Mouse (Mus musculus) adrenal gland (tissue): ENCODE results near the gene Tmem232.
"Not testable (repeated sequence)": the region's sequence is repeated elsewhere in the genome, so short reads cannot be mapped to it uniquely, and the experiment has no call there.

Experiments
- intact Hi-C: fragments of 180-260 bp; cut with DNase I; formaldehyde crosslinking; loops from one replicate; pipeline ENCODE4 v1.15.1; 2025

Gene Tmem232

DNA sequence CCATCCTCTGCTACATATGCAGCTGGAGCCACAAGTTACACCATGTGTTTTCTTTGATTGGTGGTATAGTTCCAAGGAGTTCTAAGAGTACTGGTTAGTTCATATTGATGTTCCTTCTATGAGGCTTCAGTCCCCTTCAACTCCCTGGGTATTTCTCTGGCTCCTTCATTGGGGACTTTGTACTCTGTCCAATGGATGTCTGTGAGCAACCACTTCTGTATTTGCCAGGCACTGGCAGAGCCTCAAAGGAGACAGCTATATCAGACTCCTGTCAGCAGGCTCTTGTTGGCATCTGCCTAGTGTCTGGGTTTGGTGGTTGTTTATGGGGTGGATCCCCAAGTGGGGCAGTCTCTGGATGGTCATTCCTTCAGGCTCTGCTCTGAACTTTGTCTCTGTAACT lies 8.2 kb downstream of the Tmem232 start:
- intact Hi-C loops, result not testable (repeated sequence)

DNA sequence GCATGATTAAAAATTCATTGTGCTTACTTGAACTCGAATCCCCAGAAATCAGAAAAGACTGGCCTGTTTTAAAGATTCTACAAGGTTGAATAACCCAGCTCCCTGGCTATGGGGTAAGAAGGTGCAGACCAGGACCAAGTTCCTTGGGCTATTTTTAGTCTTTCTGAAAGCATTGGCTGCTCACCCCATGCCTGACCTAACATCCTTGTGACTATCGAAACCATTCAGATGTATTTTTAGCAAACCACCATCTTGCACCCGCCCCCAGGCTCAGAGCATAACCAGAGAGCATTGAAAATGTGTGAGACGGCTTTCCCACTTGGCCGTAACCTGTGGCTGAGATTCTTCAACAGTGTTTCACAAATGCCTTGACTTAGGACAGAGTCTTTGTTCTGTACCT lies 13.1 kb downstream of the Tmem232 start:
- intact Hi-C loops, result no loop called here

DNA sequence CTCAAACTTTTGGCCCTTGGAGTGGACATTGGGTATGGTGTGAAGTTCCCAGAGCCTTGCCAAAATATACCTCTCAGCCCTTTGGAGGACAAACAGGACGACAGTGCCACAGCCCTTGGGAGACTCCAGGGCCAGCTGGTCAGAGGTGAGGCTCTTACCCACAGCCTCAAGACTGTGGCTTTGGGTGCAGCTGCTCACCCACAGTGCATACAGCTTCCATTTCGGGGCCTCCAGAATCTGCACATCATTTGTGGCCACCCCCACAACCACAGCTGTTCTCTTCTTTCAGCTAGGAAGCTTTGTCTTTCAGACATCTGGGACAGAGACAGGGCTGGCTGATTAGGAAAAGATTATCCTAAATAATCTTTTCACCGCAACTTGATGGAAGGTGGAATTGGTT lies 27.1 kb downstream of the Tmem232 start:
- intact Hi-C loops, result no loop called here

DNA sequence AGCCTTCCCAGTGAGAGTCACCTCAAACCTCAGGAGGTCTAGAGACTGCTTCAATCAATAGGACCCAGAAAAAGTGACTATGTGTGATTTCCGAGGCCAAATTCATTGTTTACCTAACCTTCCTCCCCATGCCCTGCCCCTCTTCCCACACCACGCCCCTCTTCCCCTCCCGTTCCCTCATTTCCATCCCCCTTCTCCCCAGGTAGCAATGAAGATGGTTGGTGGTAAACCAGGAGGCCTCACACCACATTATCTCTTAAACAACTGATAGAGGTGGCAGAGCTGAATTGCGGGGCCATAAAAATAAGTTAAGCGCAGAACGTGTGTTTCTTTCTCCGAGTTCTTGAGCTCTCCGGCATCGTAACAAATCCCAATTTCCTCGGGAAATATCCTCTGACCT lies 55.9 kb downstream of the Tmem232 start:
- intact Hi-C loops, result no loop called here

DNA sequence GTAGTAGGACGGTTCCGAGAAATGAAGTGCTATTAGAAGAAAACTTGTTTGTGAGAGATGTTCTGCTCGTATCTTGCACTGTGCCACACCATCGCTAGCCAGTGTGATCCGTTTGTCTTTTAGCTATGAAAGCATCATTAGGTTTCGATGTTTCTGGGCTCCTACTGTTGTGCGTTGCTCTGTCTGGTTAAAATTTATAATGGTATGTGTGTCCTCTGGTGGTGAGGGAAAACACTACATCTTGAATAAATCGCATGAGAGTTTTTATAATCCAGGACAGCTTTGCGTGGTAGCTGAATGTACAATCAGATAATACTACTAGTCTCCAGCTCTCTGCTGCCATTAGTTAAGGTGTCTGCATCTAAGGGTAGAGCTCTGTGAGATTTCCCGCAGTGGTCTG lies 63.8 kb downstream of the Tmem232 start:
- intact Hi-C loops, result no loop called here

DNA sequence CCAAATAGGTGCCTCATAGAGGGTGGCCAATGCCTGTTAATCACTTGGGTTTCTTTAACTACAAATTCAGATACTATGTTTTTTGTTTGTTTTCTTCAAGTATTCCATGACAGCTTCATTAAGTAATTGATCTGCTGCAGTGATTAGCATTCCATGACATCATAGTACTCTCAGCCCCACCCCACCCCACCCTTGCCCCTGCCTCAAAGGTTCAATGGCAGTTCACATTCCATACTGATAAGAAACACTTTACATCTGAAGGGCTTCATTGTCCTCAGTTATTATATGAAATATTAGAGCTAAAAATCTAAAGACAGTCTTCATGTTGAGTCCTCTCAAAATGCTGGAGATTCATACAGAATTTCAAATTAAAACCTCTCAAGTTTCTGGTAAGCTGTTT lies 89.8 kb downstream of the Tmem232 start:
- intact Hi-C loops, result no loop called here

DNA sequence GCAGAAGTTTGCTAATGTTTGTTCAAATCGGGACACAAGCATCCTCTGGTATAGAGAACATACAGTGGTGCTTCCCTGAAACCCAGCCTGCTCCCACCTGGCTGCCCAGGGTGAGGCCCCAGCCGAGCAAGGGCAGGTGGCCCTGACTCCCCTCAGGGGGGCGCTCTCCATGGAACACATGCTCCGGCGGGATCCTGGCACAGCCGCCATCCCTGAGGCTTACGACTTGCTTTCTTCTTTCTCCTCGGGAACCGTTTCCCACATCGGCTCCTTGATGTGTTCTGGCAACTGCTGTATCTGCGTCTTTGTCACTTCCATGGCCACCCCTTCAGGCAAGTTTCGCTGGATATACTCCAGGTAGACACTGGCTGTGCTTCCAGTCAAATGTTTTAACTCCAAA lies 102.7 kb downstream of the Tmem232 start:
- intact Hi-C loops, result not testable (repeated sequence)

DNA sequence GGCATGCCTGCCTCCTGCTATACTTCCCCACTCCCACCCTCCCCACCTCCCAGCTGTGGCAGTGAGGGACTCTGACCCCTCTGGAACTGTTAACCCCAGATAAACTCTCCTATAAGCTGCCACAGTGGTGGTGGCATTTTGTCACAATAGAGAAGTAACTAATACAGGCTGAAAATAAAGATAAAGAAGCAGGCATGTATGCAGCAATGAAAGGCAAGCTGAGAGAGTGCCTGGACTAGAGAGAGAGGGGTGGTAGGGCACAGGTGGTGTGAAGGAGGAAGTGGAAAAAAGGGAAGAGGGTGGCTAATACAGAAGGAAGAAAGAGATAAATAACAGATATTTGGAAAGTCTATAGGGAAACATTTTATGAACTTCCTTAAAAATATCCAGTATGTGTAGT lies 121.5 kb downstream of the Tmem232 start:
- intact Hi-C loops, result no loop called here

GRCm38 (mm10) chr17:65405309-65405708 lies 135.3 kb downstream of the Tmem232 start:
- intact Hi-C loops, result no loop called here

DNA sequence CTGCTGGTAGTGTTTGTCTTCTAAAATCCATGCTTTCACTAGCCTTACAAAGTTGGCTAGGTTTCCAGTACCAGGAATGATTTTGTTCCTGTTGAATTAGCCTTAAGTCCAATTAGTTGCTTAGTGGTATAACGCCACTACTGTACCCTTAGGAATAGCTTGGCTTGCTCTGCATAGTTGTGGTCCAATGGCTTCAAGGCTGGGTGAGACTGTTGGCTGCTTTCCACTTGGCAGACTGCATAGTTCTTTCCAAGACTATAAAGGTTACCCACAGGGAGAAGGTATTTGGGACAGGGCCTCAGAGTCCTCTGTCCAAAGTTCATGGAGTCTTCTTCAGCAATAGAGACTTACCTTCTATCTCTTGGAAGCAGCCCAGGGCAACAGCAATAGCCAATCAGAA lies 139.7 kb downstream of the Tmem232 start:
- intact Hi-C loops, result no loop called here

DNA sequence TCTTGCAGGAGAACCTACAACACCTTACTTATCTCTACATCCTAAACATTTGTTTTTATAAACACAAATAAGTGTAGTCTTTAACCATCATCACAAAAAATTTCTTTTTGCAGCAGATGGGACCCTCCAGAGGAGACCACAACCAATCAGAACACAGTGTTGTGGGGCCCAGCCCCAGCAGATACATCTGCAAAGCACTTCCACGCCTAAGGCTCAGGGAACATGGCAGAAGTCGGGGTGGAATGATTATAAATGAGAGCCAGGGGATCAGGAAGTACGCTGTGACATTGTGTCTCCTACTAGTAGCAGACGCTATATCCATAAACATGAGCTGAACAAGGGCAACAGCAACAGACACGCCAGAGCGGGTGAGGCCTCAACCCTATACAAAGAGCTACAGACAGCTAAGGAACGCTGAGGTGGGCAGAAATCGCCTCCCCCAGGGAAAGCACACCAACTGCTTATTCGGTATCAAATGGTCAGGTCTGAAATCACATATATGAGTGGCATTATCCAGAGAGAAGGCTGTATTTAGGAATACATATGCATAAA lies 156.1 kb downstream of the Tmem232 start:
- intact Hi-C loops, result no loop called here

GRCm38 (mm10) chr17:65370034-65370780 lies 170.4 kb downstream of the Tmem232 start:
- intact Hi-C loops, result no loop called here

- intact Hi-C loops, result no loop called here
Measured at GRCm38 (mm10) chr17:65365535-65366254, 174.9 kb downstream of the Tmem232 start.

DNA sequence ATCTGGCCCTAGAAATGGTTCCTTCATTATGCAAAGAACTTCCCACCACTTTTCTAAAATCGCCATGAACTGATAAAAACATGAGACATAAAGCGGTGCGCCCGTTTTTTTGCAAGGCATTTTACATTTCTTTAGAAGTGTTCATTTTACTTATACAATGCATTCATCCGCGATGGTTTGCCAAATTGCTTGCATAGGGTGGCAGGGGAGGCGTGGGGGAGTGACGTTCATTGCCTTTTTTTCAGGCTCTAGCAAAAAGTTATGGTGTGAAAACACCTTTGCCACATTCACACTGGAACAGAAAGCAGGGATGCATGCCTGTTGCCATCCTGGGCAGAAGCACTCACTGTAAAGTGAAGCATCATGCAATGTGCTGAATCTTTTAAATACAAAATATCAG lies 188.7 kb downstream of the Tmem232 start:
- intact Hi-C loops, result no loop called here

DNA sequence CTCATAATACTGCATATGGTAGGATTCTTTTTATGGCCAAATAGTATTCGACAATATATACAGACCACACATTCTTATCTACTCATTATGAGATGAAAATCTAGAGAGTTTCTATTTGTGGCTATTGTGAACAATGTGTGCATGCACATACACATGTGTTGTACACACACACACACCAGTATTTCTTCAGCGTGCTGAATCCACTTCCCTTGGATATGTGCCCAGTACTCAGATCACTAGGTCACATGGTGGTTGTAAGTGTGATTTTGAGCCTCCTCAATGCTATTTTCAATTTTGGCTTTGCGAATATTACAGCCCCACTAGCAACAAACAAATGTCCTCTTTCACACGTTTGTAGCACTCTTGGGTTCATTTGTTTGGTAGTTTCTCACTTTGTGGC lies 200.6 kb downstream of the Tmem232 start:
- intact Hi-C loops, result no loop called here

GRCm38 (mm10) chr17:65330759-65331158 lies 209.8 kb downstream of the Tmem232 start:
- intact Hi-C loops, result no loop called here

GRCm38 (mm10) chr17:65325249-65325648 lies 215.3 kb downstream of the Tmem232 start:
- intact Hi-C loops, result no loop called here

DNA sequence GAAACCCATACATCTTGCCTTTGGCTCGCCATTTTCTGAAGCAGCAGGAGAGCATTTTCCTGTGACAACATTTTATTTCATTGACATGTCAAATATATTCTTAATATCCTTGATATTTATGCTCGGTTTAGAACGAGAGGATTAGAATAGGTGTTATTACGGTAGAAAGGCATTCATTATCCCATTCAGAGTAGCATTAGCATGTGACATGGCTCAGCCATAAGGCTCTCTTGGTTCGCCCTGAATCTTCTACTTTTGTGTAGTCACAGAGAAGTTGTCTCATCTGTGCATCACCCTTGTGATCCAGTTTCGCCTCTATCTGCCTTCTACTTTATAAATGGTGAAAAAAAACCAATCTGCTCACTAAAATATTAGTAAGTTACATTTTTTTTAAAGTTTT lies 220.0 kb downstream of the Tmem232 start:
- intact Hi-C loops, result no loop called here

- intact Hi-C loops, result no loop called here
Measured at GRCm38 (mm10) chr17:65299946-65300345, 240.6 kb downstream of the Tmem232 start.

DNA sequence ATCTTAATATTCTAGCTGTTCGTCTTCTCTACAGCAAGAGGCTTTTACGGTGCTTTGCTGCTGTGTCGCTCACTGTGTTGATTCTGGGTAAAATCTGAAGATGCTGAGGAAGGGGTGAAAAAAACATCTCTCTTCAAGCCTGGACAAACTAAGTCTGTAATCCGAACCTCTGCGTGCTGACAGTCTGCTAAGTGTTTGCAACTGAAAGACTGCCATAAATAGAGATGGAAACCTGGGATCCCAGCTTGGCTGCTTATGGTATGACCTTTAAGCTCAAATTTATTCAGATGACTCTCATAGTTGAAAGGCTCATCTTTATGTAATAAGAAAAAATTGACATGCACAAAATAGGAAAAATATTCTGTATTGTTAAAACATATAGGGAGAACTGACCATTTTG lies 242.8 kb downstream of the Tmem232 start:
- intact Hi-C loops, result no loop called here

- intact Hi-C loops, result no loop called here
Measured at GRCm38 (mm10) chr17:65252160-65252559, 288.4 kb downstream of the Tmem232 start.

DNA sequence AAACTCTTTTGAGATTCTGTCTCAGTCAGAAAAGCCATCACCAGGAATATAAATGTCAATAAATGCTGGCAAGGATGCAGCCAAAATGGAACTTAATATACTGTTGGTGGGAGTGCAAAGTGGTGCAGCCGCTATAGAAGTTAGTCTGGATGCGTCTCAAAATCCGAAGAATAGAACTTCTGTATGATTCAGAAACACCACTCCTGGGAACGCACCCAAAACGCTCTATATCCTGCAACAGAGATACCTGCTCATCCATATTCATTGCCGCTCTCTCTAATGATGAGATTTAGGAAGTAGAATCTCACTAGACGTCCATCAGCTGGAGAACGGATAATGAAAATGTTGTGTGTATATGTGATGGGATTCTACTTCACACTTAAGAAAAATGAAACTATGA lies 290.3 kb downstream of the Tmem232 start:
- intact Hi-C loops, result no loop called here

DNA sequence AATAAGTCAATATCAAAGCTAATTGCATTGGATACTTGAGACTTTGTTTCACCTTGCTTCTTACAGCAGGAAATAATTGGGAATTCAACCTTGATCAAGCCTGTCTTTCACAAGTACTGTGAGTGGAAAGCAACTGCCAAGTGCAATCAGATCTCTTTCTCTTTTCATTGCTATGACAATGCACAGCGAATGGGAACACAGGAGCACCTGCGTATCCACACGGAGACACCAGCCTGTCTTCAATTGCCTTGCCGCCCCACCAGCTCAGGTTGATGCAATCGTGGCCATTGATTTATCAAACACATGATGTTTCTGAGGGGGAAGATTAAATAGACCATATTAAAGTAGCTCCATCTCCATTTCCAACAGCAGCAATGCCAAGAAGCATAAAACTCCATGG lies 296.9 kb downstream of the Tmem232 start:
- intact Hi-C loops, result no loop called here
